Mouse (Mus musculus) urinary bladder, postnatal 36 days (tissue): ENCODE results near the gene Fkbp1b.
"Not testable (repeated sequence)": the region's sequence is repeated elsewhere in the genome, so short reads cannot be mapped to it uniquely, and the experiment has no call there.

ENCODE experiments used
- DNase-seq, 2 experiments: peaks; one replicate each; pipeline ENCODE4 v3.0.0; 2022; ENCODE audit warnings: low spot score in 2 of 2, mixed read lengths in 1 of 2

Gene Fkbp1b

DNA sequence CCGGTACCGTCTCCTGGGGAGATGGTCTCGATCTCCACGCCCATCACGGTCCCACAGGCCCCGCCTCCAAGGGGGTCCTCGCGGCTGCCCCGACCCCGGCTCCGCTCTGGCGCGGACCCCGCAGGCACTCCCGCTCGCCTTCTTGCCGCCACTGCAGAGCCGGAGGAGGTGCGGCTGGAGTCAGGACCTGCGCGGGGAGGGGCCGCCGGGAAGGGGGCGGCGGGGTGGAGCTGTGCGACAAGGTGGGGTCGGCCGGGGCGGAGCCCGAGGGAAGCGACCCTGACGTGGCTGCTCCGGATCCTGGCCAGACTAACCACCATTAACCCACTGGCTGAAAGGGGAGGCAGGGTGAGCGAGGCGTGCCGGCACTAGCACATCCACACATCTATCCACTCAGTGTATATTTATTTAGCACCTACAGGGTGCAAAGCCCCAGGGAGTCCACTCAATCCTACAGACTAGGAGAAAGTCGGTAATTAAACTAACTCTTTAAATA is at the start of gene Fkbp1b:
Gene Fkbp1b (minus strand): TSS at position 200 of the 496 bp plus-strand sequence.
- DNase-seq = peak in 1 of 2 experiments; percentile 54

DNA sequence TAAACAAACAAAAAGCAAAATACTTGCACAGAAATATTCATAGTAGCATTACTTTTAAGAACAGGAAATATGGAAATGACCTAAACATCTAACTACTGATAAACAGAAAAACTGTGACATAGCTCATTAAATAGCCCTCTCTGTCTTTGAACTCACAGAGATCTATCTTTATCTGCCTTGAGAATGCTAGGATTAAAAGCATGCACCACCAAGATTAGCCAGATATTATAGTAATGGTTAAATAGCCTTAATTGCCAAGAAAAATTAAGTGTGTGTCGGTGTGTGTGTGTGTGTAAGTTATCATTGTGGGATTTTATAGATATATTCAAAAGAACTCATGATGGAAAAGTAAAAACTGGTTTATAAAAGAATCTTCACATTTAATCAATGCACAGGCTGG is 48.5 kb upstream of the Fkbp1b start:
- no peak for DNase-seq

DNA sequence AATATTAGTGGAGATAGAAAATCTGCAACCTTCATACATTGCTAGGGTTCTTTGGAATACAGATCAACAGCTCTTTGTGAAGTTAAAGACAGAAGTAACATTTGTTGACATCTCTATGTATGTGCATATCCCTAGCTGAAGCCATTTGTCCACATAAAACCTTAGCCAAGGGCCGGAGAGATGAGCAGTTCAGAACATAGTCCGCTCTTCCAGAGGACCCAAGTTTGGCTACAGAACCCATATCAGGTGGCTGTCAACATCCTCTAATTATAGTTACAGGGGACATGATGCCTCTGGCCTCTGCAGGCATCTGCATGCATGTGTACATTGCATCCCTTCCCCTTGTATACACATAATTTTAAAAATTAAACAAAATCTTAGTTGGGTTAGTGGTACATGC is 47.9 kb upstream of the Fkbp1b start:
- no peak for DNase-seq

DNA sequence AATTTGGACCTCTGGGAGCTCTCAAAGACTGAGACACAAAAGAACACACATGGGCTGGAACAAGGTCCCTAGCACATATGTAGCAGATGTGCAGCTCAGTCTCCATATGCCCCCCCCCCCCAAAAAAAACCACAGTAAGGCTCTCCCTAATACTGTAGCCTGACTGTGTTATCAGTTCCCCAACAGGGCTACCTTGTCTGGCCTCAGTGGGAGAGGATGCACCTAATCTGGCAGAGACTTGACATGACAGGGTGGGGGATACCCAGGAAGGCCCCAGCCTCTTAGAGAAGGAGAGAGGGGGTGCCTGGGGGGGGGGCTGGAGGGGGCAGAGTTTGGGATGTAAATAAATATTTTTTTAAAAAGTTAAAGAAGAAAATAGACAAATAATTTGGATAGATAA is 47.3 kb upstream of the Fkbp1b start:
- no peak for DNase-seq

DNA sequence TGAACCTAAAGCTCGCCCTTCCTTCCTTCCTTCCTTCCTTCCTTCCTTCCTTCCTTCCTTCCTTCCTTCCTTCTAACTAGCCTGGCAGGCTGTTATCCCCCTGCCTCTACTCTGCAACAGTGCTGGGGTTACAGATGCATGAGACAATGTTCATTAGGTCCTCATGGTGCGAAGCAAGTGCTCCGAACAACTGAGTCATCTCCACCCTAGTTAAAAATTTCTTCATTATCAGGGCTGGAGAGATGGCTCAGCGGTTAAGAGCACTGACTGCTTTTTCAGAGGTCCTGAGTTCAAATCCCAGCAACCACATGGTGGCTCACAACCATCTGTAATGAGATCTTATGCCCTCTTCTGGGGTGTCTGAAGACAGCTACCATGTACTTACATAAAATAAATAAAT is 45.2 kb upstream of the Fkbp1b start:
- not testable (repeated sequence) for DNase-seq

DNA sequence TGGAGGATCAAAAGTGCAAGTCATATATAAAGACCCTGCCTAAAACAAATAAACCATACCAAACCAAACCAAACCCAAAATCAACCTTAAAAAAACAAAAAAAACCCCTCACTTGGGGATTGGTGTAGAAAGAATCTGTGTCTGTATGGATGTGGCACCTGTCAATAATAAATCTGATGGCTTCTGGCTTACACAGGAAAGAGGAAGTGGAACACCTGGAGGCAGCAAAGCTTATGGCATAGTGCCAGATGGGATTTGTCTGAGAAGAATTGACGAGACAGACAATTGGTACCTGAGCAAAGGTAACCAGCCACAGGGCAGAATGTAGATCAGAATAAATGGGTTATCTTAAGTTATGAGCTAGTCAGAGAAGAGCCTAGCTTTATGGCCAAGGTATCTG is 43.7 kb upstream of the Fkbp1b start:
- DNase-seq = no peak

DNA sequence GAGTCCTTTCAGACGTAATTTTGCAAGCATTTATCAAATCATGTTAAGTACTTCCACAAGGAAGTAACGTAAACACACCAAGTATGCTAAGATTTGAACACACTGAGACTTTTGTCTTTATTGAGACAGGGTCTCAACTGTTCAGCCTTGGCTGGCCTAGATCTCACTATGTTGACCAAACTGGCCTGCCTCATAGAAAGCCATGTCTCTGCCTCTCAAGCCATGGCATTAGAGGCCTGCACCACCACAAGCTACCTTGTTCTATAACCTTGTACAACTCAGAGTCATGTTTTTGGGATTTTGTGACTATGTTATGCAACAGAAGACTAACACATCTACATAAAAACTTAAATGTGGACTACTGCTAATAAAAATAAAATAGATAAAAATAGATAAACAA is 40.7 kb upstream of the Fkbp1b start:
- DNase-seq = no peak

DNA sequence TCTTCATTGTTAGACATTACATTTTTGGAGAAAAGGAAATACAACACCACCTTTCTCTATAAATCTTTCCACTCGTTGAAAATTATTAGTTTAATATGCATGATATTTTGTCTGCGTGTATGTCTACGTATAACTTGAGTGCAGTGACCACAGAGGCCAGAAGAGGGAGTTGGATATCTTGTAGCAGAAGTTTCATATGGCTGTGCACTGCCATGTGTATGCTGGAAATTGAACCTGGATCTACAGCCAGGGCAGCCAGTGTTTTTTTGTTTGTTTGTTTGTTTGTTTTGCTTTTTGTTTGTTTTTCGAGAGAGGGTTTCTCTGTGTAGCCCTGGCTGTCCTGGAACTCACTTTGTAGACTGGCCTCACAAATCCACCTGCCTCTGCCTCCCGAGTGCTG is 37.7 kb upstream of the Fkbp1b start:
- DNase-seq = no peak

DNA sequence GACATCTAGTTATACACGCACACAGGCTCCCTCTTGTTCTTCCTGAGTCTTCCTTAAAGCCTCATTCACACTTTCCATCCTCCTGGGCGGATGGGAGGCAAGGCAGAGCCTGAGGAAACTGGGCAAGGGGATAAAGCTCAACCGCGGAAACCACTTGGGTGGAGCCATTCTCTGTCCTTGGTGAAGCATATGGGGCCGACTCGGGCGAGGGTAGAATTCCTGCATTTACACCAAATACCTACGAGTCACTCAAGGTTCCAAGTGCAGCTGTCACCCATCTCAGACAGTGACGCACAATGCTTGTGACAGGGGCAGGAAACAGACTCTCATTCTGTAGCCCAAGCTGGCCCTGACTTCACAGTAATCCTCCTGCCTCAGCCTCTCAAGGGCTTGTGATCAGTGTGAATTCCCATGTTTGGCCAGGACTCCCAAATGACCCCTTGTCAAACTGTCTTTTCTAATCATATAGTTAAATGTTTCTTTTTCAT is 36.9 kb upstream of the Fkbp1b start:
- DNase-seq = no peak

DNA sequence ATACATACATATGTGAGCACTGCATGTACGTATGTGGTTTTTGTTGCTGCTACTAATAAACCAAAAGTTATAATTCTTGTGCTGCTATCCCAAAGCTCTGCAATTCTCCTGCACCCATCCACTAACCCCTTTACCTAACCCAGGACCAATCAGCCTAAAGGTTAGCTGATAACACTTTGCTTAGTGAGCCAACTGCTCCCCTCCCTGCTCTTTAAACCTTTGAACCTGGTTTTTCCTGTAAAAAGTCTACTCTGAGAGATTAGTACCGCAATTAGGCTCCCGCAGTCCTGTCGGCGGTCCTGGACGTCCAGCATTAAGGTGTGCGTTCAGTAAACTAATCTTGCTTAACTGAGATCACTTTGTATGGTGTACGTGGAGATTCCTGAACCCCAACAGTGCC is 34.2 kb upstream of the Fkbp1b start:
- no peak for DNase-seq

DNA sequence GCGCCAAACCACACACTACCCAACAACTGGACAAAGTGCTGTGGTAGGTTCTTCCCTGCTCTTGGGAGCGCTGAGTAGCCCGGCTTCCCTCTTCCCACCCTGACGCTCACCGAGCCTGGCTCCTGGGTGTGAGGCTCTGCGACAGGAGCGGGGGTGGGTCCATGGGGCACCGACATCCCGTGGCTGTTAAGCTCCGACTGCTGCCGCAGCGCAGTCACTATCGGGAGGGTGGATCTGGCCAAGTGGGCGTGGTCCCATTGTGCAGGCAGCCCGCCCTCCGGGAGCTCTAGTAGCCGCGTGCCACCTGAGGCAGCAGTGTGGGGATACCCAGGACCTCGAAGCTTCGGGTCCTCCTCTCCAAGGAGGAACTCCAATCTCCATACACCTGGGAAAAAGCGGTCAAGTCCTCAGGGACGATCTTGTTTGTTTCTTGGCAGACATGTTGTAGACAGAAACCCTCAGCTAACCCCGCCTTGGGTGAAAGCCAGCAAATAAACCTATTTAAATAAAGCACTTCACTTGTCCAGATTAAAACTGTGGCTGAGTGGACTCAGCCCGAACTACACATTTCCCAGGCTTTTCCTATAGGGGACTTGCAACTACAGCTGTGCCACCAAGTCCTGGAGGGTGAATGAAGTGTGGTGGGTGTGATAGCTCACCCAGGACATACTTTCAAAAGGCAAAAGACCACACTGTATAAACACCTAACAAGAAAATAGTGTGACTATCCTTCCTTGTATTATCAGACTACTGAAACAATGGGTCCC is 33.0 kb upstream of the Fkbp1b start, which contains the start of gene Mfsd2b:
Gene Mfsd2b (minus strand): TSS at position 199 of the 767 bp plus-strand sequence.
- peak; percentile 68 to 77 for DNase-seq

DNA sequence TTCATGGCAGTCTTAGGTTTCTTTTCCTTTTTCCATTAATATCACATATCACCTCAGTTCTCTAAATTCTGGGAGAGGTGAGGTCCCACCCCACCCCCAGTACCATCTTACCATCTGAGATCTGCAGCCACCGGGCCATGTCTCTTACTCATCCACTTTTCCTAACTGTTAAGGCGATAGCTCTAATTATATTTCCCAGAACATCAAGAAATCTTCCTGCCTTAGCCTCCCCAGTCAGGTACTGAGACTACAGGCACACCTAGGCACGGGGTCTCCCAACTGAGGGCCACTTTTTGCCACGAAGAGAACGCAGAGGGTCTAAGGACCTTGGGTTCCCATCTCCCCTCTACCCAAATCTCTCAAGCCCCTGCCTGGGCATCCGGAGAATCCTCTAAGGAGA is 32.1 kb upstream of the Fkbp1b start:
- no peak for DNase-seq

DNA sequence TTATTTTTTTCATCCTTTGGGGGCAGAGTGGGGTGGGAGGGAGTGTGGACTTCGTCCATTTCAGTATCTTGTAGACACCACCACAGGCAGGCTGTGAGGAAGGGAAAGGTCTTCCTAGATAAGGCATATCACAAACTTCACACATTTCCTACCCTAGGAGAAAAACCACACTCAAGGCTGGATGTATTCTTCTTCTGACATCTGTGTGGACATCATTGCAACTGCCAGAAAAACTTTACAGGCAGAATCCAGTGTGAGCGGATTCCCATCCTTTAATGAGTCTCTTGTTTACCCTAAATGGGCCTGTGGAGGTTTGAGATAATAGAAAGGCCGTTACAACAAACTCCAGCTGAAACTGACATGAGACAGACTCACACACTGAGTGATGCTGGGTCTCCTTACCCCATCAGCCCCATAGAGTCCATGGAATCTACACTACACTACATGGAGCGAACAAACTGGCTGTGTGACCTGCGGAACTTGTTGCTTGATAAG is 31.6 kb upstream of the Fkbp1b start:
- DNase-seq = no peak

DNA sequence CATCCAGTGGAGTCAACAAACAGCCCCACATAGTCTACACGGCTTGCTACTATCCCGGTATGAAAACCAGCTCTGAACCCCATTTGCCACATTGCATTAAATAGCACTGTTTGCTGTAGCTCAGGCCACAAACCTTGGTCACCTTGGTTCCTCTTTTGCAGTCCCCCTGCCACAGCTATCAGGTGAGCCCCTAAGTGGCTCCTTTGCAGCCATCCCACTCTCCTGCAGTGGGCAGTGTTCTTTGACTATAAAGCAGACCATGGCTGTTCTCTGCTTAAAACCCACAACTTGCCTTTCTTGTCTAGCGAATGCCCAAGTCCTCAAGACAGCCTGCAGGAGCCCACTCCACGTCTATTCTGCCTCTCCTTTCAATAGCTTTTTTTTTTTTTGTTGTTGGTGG is 30.9 kb upstream of the Fkbp1b start:
- no peak for DNase-seq

DNA sequence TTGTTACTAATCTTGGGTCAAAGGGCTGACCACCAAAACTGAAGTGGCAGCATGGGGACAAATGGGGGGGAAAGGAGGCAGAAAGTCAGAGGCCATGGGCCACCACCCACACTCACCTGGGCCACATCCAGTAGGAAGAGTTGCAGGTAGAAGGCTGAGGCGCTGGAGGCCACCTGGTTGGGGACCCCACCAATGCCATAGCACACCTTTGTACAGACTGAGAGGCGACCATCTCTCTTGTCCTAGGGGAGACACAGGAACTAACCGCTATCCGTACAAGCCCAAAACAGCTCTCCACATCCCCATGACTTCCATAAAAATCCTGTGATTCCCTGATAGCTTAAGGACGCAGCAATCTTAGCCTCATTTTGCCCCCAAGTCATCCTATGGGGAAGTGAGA is 29.9 kb upstream of the Fkbp1b start:
- no peak for DNase-seq

DNA sequence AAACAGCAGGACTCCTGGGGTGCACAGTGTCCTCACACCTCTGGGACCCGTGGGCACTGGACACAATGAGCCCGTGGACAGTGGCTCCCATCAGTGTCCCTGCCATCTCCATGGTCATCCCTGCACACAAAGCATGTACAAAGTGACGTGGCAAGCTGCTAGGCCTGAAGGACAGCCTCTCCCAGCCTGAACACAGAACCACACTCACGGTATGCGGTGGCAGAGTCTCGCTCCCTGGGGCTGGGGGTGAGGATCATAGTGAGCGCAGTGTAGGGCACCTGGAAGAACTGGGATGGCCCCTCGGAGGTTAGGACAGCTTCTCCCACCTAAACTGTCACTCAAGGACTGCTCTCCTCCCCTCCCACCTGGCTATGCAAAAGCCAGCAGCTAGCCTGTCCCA is 27.5 kb upstream of the Fkbp1b start:
- no peak for DNase-seq

DNA sequence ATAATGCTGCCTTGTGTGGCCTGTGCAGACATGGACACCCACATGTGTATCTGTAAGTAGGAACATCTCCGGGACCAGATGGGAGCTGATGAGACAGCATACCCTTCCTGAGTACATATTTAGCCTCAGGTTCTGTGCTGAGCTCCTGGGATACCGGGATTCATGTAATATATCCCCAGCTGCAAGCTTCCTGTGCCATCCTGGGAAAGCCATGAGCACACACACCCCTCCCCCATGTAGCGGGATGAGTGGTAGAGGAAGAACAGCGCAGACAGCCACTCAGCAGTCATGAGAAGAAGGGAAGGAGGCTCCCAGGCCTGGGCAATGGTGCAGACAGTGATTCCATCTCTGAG is 22.9 kb upstream of the Fkbp1b start:
- DNase-seq = no peak

DNA sequence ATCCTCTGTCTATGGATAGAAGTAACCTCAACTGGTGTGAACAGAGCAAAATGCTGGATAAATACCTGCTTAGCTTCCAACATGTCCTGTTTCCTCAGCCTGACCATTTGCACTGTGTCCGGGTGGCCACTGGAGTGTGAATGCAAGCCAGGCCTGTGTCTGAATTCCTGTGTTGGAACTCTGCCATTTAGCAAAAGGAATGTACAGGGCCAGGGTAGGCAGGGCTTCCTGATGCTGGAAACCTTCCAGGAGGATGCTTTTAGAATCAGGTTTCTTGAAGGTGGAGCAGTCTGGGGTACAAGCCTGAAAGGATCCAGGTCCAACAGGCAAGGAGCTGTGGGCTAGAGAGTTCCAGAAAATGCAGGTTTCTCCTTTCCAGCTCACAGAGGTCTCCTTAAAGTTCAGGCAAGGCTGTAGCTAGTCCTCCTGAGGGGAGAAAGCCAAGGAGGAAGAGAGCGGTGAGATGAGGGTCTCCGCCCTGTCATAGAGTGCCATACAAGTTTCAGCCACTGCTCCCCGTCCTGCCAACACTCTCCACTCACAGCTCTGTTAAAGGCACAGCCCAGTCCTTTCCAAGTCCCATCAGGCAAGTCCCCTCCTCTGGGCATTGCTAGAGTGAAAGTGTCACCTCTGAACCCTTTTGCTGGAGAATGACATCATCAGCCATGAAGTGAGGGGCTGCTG is 22.4 kb upstream of the Fkbp1b start:
- DNase-seq = no peak

DNA sequence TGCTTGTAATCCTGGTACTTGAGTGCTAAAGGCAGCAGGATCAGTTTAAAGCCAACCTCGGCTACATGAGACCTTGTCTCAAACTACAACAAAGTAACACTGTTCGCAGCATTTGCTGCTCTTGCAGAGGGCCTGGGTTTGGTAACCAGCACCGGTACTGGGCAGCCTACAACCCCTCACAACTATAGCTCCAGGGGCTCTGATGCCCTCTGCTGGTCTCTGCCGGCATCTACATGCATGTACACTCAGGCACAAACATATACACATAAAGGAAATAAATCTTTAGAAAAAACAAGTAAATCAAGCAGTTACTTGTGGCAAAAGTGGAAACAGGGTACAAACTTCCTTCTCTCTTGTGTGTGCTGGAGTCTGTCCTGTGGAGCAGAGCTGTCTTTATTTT is 21.3 kb upstream of the Fkbp1b start:
- no peak for DNase-seq

DNA sequence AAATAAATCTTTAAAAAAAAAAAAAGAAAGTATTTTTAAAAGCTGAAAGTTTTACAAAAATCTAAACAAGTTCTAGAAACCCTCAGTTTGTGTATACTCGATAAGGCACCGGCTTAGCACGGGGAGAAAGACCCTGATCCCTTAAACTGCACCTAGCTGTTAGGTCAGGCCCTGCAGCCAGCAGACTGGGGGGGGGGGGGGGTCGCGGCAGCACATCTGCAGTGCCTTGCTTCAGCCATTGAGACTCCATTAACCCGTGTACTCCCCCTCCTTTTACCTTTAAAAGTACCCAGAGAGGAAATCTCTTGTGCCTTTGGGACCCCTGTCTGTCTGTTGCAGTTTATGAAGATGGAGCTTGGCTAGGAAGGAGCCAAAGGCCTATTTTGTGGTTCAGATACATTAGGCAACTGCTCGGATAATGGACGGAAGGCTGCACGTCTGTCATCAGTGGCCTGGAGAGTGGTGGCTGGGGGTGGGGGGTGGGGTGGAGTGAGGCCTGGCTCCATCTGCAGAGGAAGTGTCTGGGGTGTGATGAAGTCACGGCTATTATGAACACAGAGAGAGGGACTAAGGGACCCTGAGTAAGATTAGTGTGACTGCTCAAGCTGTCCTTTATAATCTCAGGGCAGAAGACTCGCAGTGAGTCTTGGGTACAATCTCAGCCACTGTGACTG is 18.0 kb upstream of the Fkbp1b start:
- no peak for DNase-seq

DNA sequence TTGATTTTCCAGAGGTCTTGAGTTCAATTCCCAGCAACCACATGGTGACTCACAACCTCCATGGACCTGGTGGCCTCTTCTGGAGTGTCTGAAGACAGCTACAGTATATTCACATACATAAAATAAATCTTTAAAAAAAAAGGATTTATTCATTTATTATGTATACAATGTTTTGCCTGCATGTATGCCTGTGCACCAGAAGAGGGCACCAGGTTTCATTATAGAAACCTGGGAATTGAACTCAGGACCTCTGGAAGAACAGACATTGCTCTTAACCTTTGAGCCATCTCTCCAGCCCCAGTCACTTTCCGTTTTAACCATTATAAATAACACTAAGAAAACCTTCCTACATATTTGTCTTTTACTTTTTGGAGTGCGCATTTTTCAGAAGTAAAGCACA is 15.4 kb upstream of the Fkbp1b start:
- DNase-seq = no peak

DNA sequence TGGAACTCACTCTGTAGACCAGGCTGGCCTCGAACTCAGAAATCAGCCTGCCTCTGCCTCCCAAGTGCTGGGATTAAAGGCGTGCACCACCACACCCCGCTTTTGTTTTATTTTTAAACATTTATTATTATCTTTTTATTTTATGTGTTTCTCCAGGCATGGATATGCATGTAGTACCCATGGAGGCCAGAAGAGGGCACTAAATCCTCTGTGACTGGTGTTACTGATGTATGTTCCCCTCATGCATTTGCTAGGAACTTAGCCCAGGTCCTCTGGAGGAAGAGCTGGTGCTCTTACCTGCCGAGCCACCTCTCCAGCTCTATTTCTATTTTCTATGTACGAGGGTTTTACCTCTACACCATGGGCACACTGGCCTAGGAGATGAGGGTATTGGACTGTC is 14.8 kb upstream of the Fkbp1b start:
- DNase-seq = no peak
